Mouse (Mus musculus): ENCODE measurements around the gene Top3b.

- TF ChIP-seq CTCF (IDR thresholded peaks at IDR 0.05; ENCODE audit: low read depth) (no peak), EP300 (IDR thresholded peaks at IDR 0.05; ENCODE audit: low read depth) (no peak)
Measured at GRCm38 (mm10) chr16:16865696-16866561, 4.6 kb upstream of the Top3b start.

All from liver, embryonic 14.5 days (tissue).